Mouse (Mus musculus): ENCODE data around the gene Celf1. TPM values are rescaled to one million over a fixed set of nuclear protein-coding genes. Genes with fewer than 3 reads are reported as not detected.
"Not testable (repeated sequence)": the region's sequence is repeated elsewhere in the genome, so short reads cannot be mapped to it uniquely, and the experiment has no call there.

Gene Celf1
- total RNA-seq, 2 experiments from 2014 or later = 94.0 to 103 TPM

- no peak for DNase-seq (ENCODE audit: low spot score in 2 of 2)
Measured at GRCm38 (mm10) chr2:91018061-91018788, 78.0 kb downstream of the Celf1 start.

GRCm38 (mm10) chr2:91019911-91020310, 79.7 kb downstream of the Celf1 start:
- no peak for DNase-seq (ENCODE audit: low spot score in 2 of 2)

DNA sequence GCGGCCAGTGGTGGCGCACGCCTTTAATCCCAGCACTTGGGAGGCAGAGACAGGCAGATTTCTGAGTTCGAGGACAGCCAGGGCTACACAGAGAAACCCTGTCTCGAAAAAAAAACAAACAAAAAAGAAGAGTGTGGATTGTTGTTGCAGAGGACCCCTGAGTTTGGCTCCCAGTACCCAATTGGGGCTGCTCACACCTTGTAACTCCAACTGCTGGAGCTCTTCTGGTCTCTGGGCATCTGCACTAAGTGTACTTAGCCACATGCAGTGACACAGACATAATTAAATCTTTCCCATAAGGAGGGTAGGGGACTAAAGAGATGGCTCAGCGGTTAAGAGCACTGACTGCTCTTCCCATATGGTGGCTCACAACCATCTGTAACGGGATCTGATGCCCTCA, 82.1 kb downstream of the Celf1 start:
- DNase-seq (ENCODE audit: low spot score in 2 of 2) = not testable (repeated sequence)

- DNase-seq (ENCODE audit: low spot score in 2 of 2) = no peak
Measured at GRCm38 (mm10) chr2:91023131-91023530, 82.9 kb downstream of the Celf1 start.

- DNase-seq (ENCODE audit: low spot score in 2 of 2) = no peak
Measured at GRCm38 (mm10) chr2:91023956-91024355, 83.8 kb downstream of the Celf1 start.

GRCm38 (mm10) chr2:91025081-91025516, 84.9 kb downstream of the Celf1 start:
- no peak for DNase-seq (ENCODE audit: low spot score in 2 of 2)

DNA sequence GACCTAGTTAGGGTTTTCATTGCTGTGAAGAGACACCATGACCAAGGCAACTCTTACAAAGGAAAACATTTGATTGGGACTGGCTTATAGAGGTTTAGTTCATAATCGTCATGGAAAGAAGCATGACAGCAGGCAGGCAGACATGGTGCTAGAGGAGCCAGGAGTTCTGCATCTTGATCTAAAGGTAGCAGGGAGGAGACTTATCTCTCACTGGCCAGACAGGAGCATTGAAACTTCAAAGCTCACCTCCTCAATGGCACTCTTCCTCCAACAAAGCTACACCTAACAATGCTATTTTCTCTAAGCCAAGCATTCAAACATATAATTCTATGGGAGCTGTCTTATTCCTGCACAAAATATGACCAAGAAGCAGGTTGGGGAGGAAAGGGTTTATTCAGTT, 86.3 kb downstream of the Celf1 start:
- DNase-seq (ENCODE audit: low spot score in 2 of 2) = no peak

DNA sequence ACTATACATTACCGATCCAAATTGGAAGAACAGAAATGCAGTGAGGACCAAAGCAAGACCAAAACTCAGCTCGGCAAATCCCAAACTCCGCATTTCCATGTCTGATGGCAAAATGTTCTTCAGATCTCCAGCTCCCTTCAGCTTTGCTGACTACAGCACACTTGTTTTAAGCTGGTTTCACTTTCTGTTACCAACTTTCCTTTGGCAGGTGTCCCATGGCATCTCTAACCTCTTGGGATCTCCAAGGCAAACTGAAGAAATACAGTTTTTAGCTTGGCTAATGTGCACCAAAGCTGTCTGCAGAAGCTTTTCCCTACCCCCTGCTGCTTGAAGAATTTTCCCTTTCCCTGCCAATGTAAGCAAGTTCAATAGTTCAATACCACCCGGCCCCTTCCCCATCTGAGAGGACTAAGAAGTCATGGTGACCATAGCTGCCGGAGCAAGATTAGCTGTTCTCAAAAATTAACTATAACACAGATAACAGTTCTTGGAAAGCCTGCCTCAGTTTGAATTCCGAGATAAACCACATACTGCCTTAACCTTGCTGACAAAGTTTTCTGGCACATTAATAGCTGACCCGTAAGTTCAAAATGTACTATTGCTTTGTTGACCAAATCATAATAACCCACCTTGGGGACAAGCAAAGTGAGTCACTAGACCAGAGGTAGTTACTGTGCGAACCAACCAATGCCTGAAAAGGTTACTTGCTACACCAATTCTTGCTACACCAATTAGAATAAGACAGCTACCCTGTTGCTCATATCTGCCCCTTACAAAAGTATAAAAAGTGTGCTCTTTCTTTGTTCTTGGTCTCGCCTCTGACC, 87.4 kb downstream of the Celf1 start:
- DNase-seq (ENCODE audit: low spot score in 2 of 2) = no peak

DNA sequence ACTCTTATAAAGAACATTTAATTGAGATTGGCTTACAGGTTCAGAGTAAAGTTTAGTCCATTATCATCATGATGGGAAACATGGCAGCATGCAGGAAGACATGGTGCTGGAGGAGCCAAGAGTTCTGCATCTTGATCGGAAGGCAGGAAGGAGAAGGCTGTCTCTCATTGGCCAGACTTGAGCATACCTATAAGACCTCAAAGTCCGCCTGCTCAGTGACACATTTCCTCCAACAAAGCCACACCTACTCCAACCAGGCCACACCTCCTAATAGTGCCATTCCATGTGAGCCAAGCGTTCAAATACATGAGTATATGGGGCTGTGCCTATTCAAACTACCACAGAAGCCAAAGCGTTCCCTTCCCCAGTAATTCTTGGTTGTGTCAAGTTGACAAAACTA, 91.0 kb downstream of the Celf1 start:
- no peak for DNase-seq (ENCODE audit: low spot score in 2 of 2)

DNA sequence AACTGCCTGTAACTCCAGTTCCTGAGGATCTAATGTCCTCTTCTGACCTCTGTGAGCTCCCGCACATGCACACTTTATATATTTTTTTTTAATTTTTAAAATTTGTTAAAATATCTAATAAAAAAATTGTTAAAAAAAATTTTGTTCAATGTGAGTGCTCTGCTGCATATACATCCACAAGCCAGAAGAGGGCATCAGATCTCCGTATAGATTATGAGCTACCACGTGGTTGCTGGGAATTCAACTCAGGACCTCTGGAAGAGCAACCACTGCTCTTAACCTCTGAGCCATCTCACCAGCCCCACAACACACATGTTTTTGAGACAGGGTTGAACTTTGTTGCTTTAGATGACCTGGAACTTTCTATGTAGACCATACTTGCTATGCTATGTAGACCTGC, 92.8 kb downstream of the Celf1 start:
- no peak for DNase-seq (ENCODE audit: low spot score in 2 of 2)

DNA sequence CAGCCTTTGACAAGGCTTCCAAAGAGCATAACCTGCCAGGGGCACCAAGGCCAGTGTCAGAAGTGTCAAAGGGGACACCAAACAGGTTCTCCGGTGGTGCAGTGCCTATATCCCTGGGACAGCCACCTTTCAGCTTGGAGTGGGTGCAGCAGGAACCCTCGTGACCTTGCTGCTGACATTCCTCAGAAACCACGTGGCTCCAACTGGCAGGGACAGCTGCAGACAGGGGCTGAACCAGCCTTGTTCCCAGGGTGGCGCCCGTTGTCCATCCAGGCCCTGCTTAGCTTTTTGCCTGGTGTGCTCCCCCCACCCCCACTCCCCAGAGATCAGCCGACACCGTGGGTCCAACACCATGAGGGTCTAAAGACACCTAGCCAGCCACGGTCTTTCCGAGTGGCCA, 95.2 kb downstream of the Celf1 start, which contains the start of gene Rapsn:
TSS of gene Rapsn (plus strand) at position 236 of the 400 bp plus-strand sequence.
- peak; percentile 12 to 15 for DNase-seq (ENCODE audit: low spot score in 2 of 2)

- DNase-seq (ENCODE audit: low spot score in 2 of 2) = no peak
Measured at GRCm38 (mm10) chr2:91041786-91042185, 101.6 kb downstream of the Celf1 start.

GRCm38 (mm10) chr2:91042651-91043398, 102.6 kb downstream of the Celf1 start:
- no peak for DNase-seq (ENCODE audit: low spot score in 2 of 2)

DNA sequence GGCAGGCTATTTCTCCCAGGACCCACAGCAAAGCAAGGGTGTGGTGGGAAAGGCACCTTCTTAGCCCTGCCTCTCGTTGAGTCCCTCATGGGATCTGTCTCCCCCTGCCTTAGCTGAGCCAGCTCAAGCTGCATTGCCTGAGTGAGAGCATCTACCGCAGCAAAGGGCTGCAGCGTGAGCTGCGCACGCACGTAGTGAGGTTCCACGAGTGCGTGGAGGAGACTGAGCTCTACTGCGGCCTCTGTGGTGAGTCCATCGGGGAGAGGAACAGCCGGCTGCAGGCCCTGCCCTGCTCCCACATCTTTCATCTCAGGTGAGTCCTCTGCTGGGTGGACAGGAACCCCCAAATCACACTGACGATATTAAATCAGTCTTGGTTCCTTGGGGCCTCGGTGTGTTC, 104.5 kb downstream of the Celf1 start:
- DNase-seq (ENCODE audit: low spot score in 2 of 2) = no peak

DNA sequence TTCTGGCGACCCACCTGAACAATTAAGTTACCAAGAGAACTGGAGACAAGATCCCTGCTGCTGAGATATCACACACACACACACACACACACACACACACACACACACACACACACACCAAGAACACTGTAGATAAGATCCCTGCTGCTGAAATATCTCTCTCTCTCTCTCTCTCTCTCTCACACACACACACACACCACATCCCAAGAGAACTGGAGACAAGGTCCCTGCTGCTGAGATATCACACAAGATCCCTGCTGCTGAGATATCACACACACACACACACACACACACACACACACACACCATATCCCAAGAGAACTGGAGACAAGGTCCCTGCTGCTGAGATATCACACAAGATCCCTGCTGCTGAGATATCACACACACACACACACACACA, 105.6 kb downstream of the Celf1 start:
- not testable (repeated sequence) for DNase-seq (ENCODE audit: low spot score in 2 of 2)

GRCm38 (mm10) chr2:91047359-91047758, 107.2 kb downstream of the Celf1 start:
- DNase-seq (ENCODE audit: low spot score in 2 of 2) = no peak

DNA sequence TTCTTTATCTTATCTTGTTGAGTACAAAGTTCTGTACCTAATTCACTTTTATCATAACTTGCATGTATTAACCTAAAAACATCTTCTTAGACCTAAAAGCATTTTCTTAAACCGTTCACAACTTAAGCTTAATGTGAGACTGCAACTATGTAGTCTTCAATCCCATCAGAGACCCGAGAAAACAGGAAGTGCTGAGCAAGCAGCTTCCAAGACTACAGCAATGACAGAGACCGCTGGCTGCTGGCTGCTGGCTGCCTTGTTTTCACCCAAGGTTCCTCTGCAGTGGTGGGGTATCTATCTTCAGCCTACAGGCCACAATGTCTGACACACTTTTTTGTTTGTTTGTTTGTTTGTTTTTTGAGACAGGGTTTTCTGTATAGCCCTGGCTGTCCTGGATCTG, 111.7 kb downstream of the Celf1 start:
- no peak for DNase-seq (ENCODE audit: low spot score in 2 of 2)

DNA sequence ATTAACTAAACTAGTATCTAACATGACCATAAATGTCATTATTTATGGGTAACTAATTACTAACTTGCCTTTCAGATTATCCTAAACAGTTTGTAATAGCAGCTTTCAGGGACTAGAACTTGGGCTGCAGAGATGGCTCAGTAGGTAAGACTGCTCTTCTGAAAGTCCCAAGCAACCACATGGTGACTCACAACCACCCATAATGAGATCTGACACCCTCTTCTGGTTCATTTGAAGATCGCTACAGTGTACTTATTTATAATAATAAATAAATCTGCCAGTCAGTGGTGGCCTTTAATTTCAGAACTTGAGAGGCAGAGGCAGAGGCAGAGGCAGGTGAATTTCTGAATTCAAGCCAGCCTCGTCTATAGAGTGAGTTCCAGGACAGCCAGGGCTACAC, 112.6 kb downstream of the Celf1 start:
- DNase-seq (ENCODE audit: low spot score in 2 of 2) = no peak

DNA sequence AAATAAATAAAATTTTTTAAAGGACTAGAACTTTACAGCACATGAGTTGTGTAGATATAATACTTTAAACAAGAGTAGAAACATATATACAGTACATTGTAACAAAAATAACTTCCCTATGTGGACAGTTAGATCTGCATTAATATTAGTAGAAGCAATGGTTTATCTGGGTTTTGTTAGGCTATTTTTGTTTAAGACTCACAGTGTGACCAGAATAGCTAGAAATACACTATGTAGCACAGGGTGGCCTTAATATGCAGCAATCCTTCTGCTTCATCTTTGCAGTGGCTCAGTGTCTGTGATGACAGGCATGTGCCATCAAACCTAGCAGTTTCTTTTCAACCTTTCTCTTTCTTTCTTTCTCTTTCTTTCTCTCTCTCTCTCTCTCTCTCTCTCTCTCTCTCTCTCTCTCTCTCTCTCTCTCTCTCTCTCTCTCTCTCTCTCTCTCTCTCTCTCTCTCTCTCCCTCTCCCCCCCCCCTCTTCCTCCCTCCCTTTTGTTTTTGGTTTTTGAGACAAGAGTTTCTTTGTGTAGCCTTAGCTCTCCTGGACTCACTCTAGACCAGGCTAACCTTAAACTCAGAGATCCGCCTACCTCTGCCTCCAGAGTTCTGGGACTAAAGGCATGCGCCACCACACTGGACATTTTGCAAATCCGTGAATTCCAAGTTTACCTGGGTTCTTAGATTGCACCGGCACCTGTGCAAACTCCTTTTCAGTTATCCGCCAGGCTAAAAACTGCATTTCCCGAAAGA, 113.2 kb downstream of the Celf1 start:
- no peak for DNase-seq (ENCODE audit: low spot score in 2 of 2)

GRCm38 (mm10) chr2:91053934-91054382, 113.8 kb downstream of the Celf1 start, which contains the start of gene Psmc3:
TSS of gene Psmc3 (plus strand) at chr2:91054009.
- DNase-seq (ENCODE audit: low spot score in 2 of 2) = peak; percentile 89 to 93

GRCm38 (mm10) chr2:91058435-91058834, 118.3 kb downstream of the Celf1 start:
- DNase-seq (ENCODE audit: low spot score in 2 of 2) = no peak

Measured in adrenal gland, postnatal 4 days (tissue).